Mouse (Mus musculus) neural tube, embryonic 14.5 days (tissue): ENCODE results near the gene Mgat5b. TPM values are rescaled to one million over a fixed set of nuclear protein-coding genes. Genes with fewer than 3 reads are reported as not detected.

ENCODE experiments used
- ATAC-seq: fragments of 200-750 bp; cut with Nextera tagmentation; 2 replicates; pipeline ENCODE4 v1.8.0; 2017; ENCODE audit warnings: low read depth, mild to moderate bottlenecking, moderate TSS enrichment, moderate library complexity
- H3K27ac ChIP-seq: fragments of 300-500 bp; sonication (generic); 2 replicates; pipeline ENCODE4 v1.5.1; 2014; ENCODE audit warnings: low read depth, mild to moderate bottlenecking, control low read depth, low read length, moderate library complexity, mixed read lengths
- H3K27me3 ChIP-seq: fragments of 300-500 bp; sonication (generic); 2 replicates; pipeline ENCODE4 v1.6.1; 2014; ENCODE audit warnings: low read length; ENCODE audit not compliant: control insufficient read depth, insufficient read depth
- H3K36me3 ChIP-seq: fragments of 300-500 bp; sonication (generic); 2 replicates; pipeline ENCODE4 v1.6.1; 2014; ENCODE audit warnings: low read length, mixed read lengths; ENCODE audit not compliant: control insufficient read depth, insufficient read depth
- H3K4me1 ChIP-seq: fragments of 300-500 bp; sonication (generic); 2 replicates; pipeline ENCODE4 v1.6.1; 2014; ENCODE audit warnings: low read length; ENCODE audit not compliant: control insufficient read depth, insufficient read depth
- H3K4me2 ChIP-seq: fragments of 300-500 bp; sonication (generic); 2 replicates; pipeline ENCODE4 v1.6.1; 2014; ENCODE audit warnings: mild to moderate bottlenecking, low read depth, low read length, control low read depth
- H3K4me3 ChIP-seq: fragments of 300-500 bp; sonication (generic); 2 replicates; pipeline ENCODE4 v1.5.1; 2014; ENCODE audit warnings: low read depth, low read length, control low read depth, mixed read lengths
- H3K9ac ChIP-seq: fragments of 300-500 bp; sonication (generic); replicated peaks from 2 replicates; pipeline ENCODE4 v1.6.1; 2014; ENCODE audit warnings: low read depth, mild to moderate bottlenecking, control low read depth, low read length, mixed read lengths
- H3K9me3 ChIP-seq: fragments of 300-500 bp; sonication (generic); 2 replicates; pipeline ENCODE4 v1.6.1; 2016; ENCODE audit warnings: low read length; ENCODE audit not compliant: control insufficient read depth
- WGBS: fragments of 180-500 bp; shearing (Covaris S2); extraction: QIAGEN DNeasy Blood & Tissue Kit; methylation state at CpG from one replicate; pipeline ENCODE4 v1.1.7; 2014; 5-methylcytosine and 5-hydroxymethylcytosine counted together
- polyA plus RNA-seq: library from polyadenylated mRNA; unstranded; fragments of >200 nt; fragmentation: Nextera tagmentation; extraction: Ambion mirVana; gene quantifications from 2 replicates; pipeline ENCODE4 v1.2.1, GENCODE M21; 2014

Gene Mgat5b
- polyA plus RNA-seq, 1 experiment from 2014 or later = 21.6 TPM

DNA sequence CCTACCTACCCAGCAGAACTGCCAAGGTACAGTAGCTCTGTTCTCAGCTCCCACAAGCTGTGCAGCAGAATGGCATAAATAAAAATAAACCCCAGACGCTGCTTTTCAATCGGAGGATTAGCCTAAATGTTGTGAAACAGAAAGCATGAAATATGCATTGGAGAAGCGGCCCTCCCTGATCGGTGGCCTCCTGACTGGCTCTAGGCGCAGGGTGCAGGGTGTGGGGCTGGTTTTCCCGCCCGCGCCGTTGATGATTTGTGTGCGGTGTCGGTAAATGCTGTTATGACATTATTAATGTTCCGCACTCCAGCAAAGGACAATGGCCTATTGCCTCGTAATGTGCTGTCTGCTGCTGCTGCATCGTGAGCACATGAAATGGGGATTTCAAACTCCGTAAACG, 5.1 kb upstream of the Mgat5b start:
- no peak overlapping the region for H3K4me3 ChIP-seq
- 27% methylated on average over 16 of the region's 16 CpGs for WGBS
- H3K27ac ChIP-seq = peak overlapping the region; percentile 23; the same call in 1 of the 2 replicates
- ATAC-seq = no peak
- no peaks in the 10 kb centered on the region for H3K36me3 ChIP-seq
- H3K4me2 ChIP-seq = no peak overlapping the region
- peaks cover 7% of the 10 kb centered on the region; the same call in 1 of the 2 replicates for H3K4me1 ChIP-seq
- no peaks in the 10 kb centered on the region for H3K9me3 ChIP-seq
- H3K9ac ChIP-seq = no peak overlapping the region
- no peaks in the 10 kb centered on the region for H3K27me3 ChIP-seq

DNA sequence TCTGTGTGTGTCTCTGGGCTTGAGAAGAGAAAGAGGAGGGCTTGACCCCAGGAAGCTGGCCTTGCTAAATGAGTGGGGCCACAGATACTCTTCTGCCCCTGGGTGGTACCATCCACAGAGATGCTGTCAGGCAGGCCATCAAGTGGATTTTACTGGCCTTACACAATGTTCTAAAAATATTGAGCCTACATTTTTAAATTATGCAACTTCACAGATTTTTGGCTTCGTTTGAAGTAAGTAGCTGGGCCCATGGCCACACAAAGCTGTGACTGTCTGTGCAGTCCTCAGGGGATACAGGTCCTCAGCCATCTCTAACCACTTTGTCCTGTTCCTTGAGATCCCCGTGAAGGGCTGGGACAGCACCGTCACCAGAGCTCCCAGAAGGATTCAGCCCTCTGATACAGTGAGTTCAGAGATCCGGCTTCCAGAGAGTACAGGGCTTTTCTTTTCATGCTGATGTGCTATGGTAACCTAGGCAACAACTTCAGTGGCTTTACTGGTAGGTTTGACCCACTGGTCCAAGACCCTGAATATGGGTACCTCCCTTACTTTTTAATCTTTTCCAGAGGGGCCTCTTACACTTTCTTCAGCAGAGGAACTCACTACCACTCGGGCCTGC, 4.3 kb upstream of the Mgat5b start:
- Histone ChIP-seq H3K4me1 (peaks cover 7% of the 10 kb centered on the region; the same call in 1 of the 2 replicates), H3K4me2 (no peak overlapping the region), H3K9ac (no peak overlapping the region), H3K4me3 (no peak overlapping the region), H3K9me3 (no peaks in the 10 kb centered on the region), H3K27me3 (no peaks in the 10 kb centered on the region), H3K36me3 (no peaks in the 10 kb centered on the region), H3K27ac (0 out of 2 replicates have a peak overlapping the region, but pooled peaks have one; percentile 23)
- no peak for ATAC-seq
- WGBS = 59% methylated on average over 5 of the region's 5 CpGs

DNA sequence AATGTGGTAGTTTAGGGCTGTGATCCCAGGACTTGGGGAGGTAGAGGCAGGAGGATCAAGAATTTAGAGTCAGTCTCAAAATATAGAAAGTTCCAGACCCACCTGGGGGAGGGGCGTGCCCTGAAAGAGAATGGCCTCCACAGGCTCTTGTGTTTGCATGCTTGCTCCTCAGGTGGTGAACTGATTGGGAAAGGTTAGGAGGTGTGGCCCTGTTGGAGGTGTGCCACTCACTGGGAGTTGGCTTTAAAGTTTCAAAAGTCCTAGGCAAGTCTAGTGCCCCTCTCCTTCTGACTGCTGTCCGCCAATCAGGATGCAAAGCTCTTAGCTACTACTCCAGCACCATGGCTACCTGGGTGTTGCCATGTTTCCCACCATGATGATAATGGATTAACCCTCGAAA, 3.4 kb upstream of the Mgat5b start:
- Histone ChIP-seq H3K9me3 (no peaks in the 10 kb centered on the region), H3K9ac (no peak overlapping the region), H3K36me3 (no peaks in the 10 kb centered on the region), H3K4me1 (peaks cover 9% of the 10 kb centered on the region), H3K4me2 (no peak overlapping the region), H3K27me3 (no peaks in the 10 kb centered on the region), H3K4me3 (no peak overlapping the region), H3K27ac (no peak overlapping the region)
- 87% methylated on average over 3 of the region's 3 CpGs for WGBS
- no peak for ATAC-seq

DNA sequence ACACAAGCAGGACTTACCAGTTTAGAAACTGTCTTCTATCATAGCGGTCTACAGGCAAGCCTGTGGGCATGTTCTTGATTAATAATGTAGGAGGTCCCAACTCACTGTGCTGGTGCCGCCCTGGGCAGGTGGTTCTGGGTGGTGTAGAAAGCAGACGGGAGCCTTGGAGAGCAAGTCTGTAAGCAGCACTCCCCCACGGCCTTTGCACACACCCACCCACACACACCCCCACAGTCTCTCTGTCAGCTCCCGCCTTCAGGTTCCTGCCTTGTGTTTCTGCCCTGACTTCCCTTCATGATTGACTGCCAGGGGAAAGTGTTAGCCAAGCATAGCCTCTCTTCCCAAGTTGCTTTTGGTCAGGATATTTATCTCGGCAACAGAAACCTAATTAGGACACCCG, 1.3 kb upstream of the Mgat5b start:
- Histone ChIP-seq H3K27me3 (no peaks in the 10 kb centered on the region), H3K9ac (no peak overlapping the region), H3K36me3 (no peaks in the 10 kb centered on the region), H3K4me2 (no peak overlapping the region), H3K4me1 (peaks cover 29% of the 10 kb centered on the region), H3K4me3 (no peak overlapping the region), H3K9me3 (no peaks in the 10 kb centered on the region), H3K27ac (no peak overlapping the region)
- WGBS = 52% methylated on average over 7 of the region's 7 CpGs
- ATAC-seq = no peak

DNA sequence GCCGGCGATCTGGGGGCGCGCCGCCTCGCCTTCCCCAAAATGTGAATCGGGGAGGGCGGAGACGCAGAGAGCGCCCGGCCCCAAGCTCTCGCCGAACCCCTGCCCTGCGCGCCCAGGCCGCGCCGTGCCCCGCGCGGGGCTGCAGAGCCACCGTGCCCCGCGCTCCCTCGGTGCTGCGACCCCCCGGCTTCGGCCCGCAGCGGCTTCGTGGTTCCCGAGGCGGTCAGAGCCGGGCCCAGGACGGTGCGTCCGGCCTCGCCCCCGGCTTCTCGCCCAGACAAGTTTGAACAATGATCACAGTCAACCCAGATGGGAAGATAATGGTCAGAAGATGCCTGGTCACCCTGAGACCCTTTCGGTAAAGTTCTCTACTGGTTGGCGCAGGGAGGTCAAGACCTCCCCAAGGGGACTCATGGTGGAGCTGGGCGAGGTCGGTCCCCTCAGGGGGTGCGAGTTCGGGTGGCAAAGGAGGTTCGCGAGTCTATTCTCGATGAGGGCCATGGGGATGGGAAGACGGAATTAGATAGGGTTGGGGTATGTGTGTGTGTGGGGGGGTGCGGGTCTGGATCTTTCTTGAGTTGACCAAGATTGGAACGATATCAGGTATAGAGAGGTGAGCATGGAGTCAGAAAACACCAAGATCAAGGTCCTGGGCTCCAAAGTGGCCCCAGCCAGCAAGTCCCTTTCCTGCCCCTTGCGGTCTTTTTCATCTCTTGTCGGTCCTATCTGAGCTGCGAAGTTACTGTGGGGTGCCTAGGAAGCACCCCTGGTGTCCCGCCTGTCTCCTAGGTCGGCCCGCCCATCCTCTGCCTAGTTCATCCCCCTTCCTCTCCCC, 740 bp downstream of the Mgat5b start:
- 1% methylated on average over 55 of the region's 58 CpGs for WGBS
- Histone ChIP-seq H3K4me2 (peak overlapping the region; percentile 89), H3K9ac (peak overlapping the region; percentile 100), H3K9me3 (no peaks in the 10 kb centered on the region), H3K27ac (peak overlapping the region; percentile 88), H3K27me3 (no peaks in the 10 kb centered on the region), H3K36me3 (peaks cover 15% of the 10 kb centered on the region), H3K4me3 (peak overlapping the region; percentile 76), H3K4me1 (peaks cover 26% of the 10 kb centered on the region)
- ATAC-seq = peak; percentile 28; the same call in 1 of the 2 replicates

DNA sequence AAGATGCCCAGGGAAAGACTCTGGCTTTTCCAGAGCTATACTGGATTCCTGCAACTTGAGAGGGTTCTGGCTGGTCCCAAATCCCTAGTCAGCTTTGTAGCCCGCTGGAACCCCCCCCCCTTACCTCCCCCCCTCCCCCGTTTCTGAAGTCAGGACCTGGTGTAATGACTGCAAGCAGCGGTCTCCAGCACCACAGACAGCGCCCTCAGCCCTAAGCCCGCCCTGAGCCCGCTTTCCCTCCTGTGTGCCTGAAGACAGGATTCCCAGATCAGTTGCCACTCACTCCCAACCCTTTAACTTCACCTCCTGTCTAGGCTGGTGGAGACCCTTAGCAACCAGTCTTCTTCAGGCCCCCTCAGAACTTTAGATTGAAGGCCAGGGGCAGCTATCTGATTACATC, 2.1 kb downstream of the Mgat5b start:
- Histone ChIP-seq H3K27ac (no peak overlapping the region), H3K4me3 (peak overlapping the region; percentile 76), H3K4me1 (peaks cover 26% of the 10 kb centered on the region), H3K9ac (peak overlapping the region; percentile 57), H3K36me3 (peaks cover 20% of the 10 kb centered on the region), H3K27me3 (no peaks in the 10 kb centered on the region), H3K9me3 (no peaks in the 10 kb centered on the region), H3K4me2 (peak overlapping the region; percentile 89)
- WGBS = 5% methylated on average over 6 of the region's 6 CpGs
- ATAC-seq = no peak

DNA sequence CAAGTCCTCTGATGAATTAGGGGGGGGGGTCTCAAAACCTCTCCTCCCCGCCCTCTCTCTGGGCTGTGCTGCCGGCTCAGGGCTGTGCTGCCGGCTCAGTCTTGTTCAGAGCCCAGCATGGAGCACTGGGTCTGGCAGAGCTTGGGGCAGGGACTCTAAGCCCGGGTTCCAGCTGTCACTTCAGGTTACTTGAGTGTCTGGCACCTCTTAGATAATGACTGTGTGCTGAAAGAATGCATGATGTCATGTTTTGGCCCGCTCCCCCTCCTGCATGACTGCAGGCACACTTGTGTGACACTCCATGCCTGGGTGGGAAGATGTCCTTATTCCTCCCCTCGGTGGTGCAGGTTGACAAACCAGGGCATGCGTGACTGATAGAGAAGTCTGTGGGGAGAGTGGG, 3.4 kb downstream of the Mgat5b start:
- Histone ChIP-seq H3K36me3 (peaks cover 24% of the 10 kb centered on the region), H3K4me3 (peak overlapping the region; percentile 76; the same call in 1 of the 2 replicates), H3K4me1 (peaks cover 26% of the 10 kb centered on the region), H3K27me3 (no peaks in the 10 kb centered on the region), H3K9me3 (no peaks in the 10 kb centered on the region), H3K4me2 (peak overlapping the region; percentile 89), H3K9ac (peak overlapping the region; percentile 18), H3K27ac (no peak overlapping the region)
- 35% methylated on average over 7 of the region's 7 CpGs for WGBS
- ATAC-seq = no peak

DNA sequence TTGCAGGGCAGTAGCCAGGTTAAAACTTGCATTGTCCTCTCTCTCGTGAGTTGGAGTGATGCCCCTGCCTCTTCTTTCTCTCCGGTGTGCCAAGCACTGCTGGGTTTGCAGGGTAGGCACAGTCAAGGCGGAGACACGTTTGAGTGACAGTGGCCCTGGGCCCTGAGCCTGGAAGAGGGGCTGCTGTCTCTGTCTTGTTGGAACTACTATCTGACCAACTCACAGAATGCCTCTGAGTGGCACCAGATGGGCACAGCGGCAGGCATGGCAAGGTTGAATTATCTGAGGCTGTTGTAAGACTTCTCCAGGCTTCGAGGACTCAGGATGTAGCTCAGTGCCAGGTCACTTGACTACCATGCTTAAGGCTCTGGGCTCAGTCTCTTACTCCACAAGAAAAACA, 9.4 kb downstream of the Mgat5b start:
- Histone ChIP-seq H3K9ac (no peak overlapping the region), H3K4me2 (no peak overlapping the region), H3K27ac (no peak overlapping the region), H3K4me3 (no peak overlapping the region), H3K36me3 (peaks cover 31% of the 10 kb centered on the region), H3K4me1 (no peaks in the 10 kb centered on the region), H3K27me3 (no peaks in the 10 kb centered on the region), H3K9me3 (no peaks in the 10 kb centered on the region)
- ATAC-seq = no peak
- 87% methylated on average over 6 of the region's 6 CpGs for WGBS

DNA sequence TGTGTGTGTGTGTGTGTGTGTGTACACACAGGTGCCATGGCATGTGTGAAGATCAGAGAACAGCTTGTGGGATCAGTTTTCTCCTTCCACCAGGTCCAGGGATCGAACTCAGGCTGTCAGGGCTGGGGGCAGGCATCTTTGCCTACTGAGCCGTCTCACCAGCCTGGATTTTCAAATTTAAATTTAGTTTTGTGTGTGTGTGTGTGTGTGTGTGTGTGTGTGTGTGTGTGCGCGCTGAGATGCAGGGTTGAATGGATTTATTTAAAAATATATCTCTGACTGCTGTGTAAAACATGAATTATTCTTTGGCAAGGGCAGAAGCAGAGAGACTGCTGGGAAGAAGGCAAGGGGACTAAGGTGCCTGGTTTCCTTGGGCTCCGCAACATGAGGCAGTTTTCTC, 16.2 kb downstream of the Mgat5b start:
- no peak overlapping the region for H3K4me3 ChIP-seq
- peaks cover 17% of the 10 kb centered on the region; the same call in 1 of the 2 replicates for H3K36me3 ChIP-seq
- peaks cover 31% of the 10 kb centered on the region for H3K4me1 ChIP-seq
- no peak for ATAC-seq
- peak overlapping the region; percentile 72; the same call in 1 of the 2 replicates for H3K27ac ChIP-seq
- H3K4me2 ChIP-seq = no peak overlapping the region
- WGBS = 90% methylated on average over 5 of the region's 5 CpGs
- no peaks in the 10 kb centered on the region for H3K9me3 ChIP-seq
- no peak overlapping the region for H3K9ac ChIP-seq
- H3K27me3 ChIP-seq = no peaks in the 10 kb centered on the region
